Mouse (Mus musculus) limb, embryonic 11.5 days (tissue): Measurements from ENCODE around the gene Hist2h2bb. TPM values are rescaled to one million over a fixed set of nuclear protein-coding genes. Genes with fewer than 3 reads are reported as not detected.

Experiments
- ATAC-seq: fragments of 200-750 bp; cut with Nextera tagmentation; 2 replicates; pipeline ENCODE4 v1.8.0; 2017; ENCODE audit warnings: low read depth; ENCODE audit not compliant: insufficient number of reproducible peaks, low FRiP score, low TSS enrichment
- DNase-seq: peaks from one replicate; pipeline ENCODE4 v3.0.0-alpha.2; 2015; ENCODE audit warnings: low spot score
- H3K27ac ChIP-seq: fragments of 300-500 bp; sonication (generic); replicated peaks from 2 replicates; pipeline ENCODE4 v1.5.1; 2014; ENCODE audit warnings: low read depth, mild to moderate bottlenecking, low read length
- H3K27me3 ChIP-seq: fragments of 300-500 bp; sonication (generic); 2 replicates; pipeline ENCODE4 v1.6.1; 2014; ENCODE audit warnings: mild to moderate bottlenecking, low read length, mixed read lengths; ENCODE audit not compliant: control insufficient read depth, insufficient read depth
- H3K36me3 ChIP-seq: fragments of 300-500 bp; sonication (generic); 2 replicates; pipeline ENCODE4 v1.6.1; 2014; ENCODE audit warnings: mild to moderate bottlenecking, low read length, moderate library complexity, mixed read lengths; ENCODE audit not compliant: control insufficient read depth, insufficient read depth
- H3K4me1 ChIP-seq: fragments of 300-500 bp; sonication (generic); 2 replicates; pipeline ENCODE4 v1.6.1; 2014; ENCODE audit warnings: low read length, mixed read lengths; ENCODE audit not compliant: control insufficient read depth, insufficient read depth
- H3K4me2 ChIP-seq: fragments of 300-500 bp; sonication (generic); 2 replicates; pipeline ENCODE4 v1.6.1; 2014; ENCODE audit warnings: low read depth, mild to moderate bottlenecking, moderate library complexity; ENCODE audit not compliant: severe bottlenecking
- H3K4me3 ChIP-seq: fragments of 300-500 bp; sonication (generic); 2 replicates; pipeline ENCODE4 v1.5.1; 2014; ENCODE audit warnings: low read depth, low read length
- H3K9ac ChIP-seq: fragments of 300-500 bp; sonication (generic); 2 replicates; pipeline ENCODE4 v1.6.1; 2014; ENCODE audit warnings: mild to moderate bottlenecking, low read length
- H3K9me3 ChIP-seq: fragments of 300-500 bp; sonication (generic); 2 replicates; pipeline ENCODE4 v1.6.1; 2016; ENCODE audit warnings: low read length; ENCODE audit not compliant: control insufficient read depth
- WGBS: fragments of 180-500 bp; shearing (Covaris S2); extraction: QIAGEN DNeasy Blood & Tissue Kit; methylation state at CpG from one replicate; pipeline ENCODE4 v1.1.7; 2014; 5-methylcytosine and 5-hydroxymethylcytosine counted together
- polyA plus RNA-seq: library from polyadenylated mRNA; unstranded; fragments of >200 nt; fragmentation: Nextera tagmentation; extraction: Ambion mirVana; gene quantifications from 2 replicates; pipeline ENCODE4 v1.2.1, GENCODE M21; 2014

Gene Hist2h2bb
- polyA plus RNA-seq, 1 experiment from 2014 or later: 22.3 TPM

DNA sequence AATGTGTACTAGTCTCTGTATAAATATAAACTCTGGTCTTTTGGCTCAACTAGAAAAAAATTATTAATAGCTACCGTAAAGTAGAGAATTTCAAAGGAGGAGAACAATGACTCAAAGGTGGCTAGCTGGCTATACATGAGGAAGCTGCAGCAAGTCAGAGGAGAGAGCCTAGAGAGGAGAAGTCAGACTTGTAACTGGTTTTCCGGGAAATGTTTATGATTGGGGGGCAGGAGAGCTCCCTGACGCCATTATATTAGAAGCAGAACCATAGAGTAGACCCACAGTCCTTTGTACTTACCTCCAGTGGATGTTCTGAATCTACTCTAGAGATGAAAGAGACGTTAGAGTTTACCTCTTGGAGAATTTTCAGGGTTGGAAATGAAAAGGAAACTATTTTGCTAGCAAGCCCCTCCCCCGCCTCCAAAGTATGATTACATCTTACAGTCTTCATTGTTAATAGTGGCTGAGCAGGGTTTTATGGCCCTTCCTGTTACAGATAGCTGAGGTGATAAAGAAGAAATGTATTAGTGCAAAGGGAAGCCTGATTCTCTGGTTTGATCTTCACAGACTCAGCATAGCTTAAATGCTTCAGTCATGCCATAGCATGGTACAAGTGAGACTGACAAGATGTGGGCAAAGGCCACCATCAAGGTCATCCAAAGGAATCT, 13.5 kb upstream of the Hist2h2bb start:
- Histone ChIP-seq H3K4me2 (no peak overlapping the region), H3K36me3 (no peaks in the 10 kb centered on the region), H3K9ac (no peak overlapping the region), H3K27ac (no peak overlapping the region), H3K9me3 (no peaks in the 10 kb centered on the region), H3K4me3 (no peak overlapping the region), H3K27me3 (no peaks in the 10 kb centered on the region), H3K4me1 (peaks cover 2% of the 10 kb centered on the region; the same call in 1 of the 2 replicates)
- ATAC-seq (no peak), DNase-seq (no peak)
- WGBS: 80% methylated on average over 5 of the region's 5 CpGs

DNA sequence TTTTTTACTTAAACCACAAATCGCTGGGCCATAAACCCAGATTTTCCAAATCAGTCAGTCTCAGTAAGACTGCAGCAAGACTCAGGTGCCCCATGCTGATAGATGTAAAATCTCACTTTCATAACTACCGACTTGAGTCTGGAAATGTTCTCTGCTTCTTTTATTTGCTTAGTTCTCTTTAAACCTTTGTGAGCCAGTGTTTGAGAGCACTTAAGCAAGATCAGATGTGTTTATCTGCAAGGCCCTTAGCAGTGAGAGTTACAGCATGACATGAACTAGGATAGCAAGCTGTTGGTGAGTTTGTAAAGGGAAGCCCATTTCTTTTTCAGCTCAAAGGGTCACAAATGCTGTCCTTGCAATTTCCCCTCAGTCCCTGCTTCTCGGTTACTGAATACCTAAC, 12.4 kb upstream of the Hist2h2bb start:
- no peak overlapping the region for H3K27ac ChIP-seq
- peaks cover 7% of the 10 kb centered on the region; the same call in 1 of the 2 replicates for H3K4me1 ChIP-seq
- H3K9me3 ChIP-seq: no peaks in the 10 kb centered on the region
- ATAC-seq (no peak), DNase-seq (no peak)
- H3K36me3 ChIP-seq: no peaks in the 10 kb centered on the region
- no peak overlapping the region for H3K4me3 ChIP-seq
- H3K4me2 ChIP-seq: no peak overlapping the region
- 71% methylated on average over 3 of the region's 3 CpGs for WGBS
- H3K9ac ChIP-seq: no peak overlapping the region
- H3K27me3 ChIP-seq: no peaks in the 10 kb centered on the region

DNA sequence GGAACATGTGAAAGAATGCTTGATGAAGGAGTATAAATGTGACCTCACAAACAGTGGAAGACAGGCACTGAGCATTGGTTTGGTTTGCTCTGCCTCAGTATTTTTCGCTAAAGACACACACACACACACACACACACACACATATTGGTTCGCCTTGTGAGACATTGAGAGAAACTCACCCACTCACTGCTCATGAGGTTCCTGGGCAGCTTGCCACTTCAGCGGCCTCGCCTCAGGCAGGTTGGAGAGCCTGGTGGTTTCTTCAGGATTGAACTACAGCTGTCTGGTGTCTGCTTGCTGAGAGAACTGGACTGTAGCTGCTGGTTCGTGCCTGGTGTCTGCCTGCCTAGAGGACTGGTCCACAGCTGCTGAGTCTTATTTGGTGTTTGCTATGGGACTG, 9.3 kb upstream of the Hist2h2bb start:
- no peaks in the 10 kb centered on the region for H3K27me3 ChIP-seq
- H3K9me3 ChIP-seq: no peaks in the 10 kb centered on the region
- H3K4me2 ChIP-seq: no peak overlapping the region
- H3K9ac ChIP-seq: no peak overlapping the region
- whole genome bisulfite sequencing: 90% methylated on average over 5 of the region's 5 CpGs
- no peak overlapping the region for H3K27ac ChIP-seq
- DNase-seq (no peak), ATAC-seq (no peak)
- H3K4me3 ChIP-seq: no peak overlapping the region
- peaks cover 11% of the 10 kb centered on the region for H3K4me1 ChIP-seq
- H3K36me3 ChIP-seq: no peaks in the 10 kb centered on the region

DNA sequence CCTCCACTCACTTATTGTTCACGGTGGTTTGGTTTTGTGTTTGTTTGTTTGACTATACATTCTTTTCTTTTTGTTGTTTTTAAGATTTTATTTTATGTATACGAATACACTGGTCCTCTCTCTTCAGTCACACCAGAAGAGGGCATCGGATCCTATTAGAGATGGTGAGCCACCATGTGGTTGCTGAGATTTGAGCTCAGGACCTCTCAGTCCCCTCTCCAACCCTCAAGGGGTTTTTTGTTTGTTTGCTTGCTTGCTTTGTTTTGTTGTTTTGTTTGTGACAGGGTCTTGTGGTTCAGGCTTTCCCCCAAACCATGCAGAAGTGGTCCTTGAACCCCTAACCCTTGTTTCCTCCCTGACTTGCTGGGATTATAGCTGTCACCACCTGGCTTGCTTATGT, 7.9 kb upstream of the Hist2h2bb start:
- Histone ChIP-seq H3K27ac (peak overlapping the region; percentile 99), H3K4me1 (peaks cover 11% of the 10 kb centered on the region), H3K36me3 (no peaks in the 10 kb centered on the region), H3K4me3 (0 out of 2 replicates have a peak overlapping the region, but pooled peaks have one; percentile 50), H3K4me2 (peak overlapping the region; percentile 83), H3K27me3 (no peaks in the 10 kb centered on the region), H3K9ac (peak overlapping the region; percentile 77; the same call in 1 of the 2 replicates), H3K9me3 (no peaks in the 10 kb centered on the region)
- 62% methylated on average over 3 of the region's 3 CpGs for WGBS
- DNase-seq: no peak
- no peak for ATAC-seq

DNA sequence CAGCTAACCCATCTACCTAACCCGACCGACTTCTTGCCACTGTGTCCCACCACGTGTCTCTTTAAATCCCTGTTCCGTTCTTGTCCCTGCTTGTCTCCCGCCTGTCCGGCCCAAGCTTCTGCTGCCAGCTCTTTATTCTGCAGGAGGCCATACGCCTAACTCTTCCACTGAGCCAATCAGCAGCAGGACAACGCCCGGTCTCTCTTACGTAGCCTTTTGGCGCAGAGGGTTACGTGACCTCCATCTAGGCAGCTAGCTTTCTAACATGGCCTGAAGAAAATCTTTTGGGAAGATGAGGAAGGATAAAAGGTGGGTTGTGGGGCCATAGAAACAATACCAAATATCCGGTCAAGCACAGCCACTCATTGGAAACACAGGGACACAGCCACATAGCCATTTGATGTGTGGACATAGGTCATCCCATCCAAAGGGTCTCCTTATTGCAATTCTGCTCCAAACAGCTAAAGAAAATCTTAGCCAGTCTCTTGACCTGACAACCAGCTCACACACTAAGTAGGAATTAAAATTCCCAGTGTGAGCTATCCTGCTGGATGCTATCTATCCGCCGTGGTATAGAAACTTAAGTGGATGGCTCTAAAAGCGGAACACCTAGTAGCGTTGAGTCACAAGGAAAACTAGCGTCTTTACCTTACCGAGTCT, 7.2 kb upstream of the Hist2h2bb start:
- ATAC-seq (peak; percentile 76), DNase-seq (peak; percentile 78)
- Histone ChIP-seq H3K9me3 (no peaks in the 10 kb centered on the region), H3K36me3 (no peaks in the 10 kb centered on the region), H3K27me3 (no peaks in the 10 kb centered on the region), H3K4me3 (peak overlapping the region; percentile 50), H3K27ac (peak overlapping the region; percentile 99), H3K4me2 (peak overlapping the region; percentile 83), H3K9ac (peak overlapping the region; percentile 77), H3K4me1 (peaks cover 14% of the 10 kb centered on the region)
- WGBS: under 1% methylated on average over 19 of the region's 19 CpGs

DNA sequence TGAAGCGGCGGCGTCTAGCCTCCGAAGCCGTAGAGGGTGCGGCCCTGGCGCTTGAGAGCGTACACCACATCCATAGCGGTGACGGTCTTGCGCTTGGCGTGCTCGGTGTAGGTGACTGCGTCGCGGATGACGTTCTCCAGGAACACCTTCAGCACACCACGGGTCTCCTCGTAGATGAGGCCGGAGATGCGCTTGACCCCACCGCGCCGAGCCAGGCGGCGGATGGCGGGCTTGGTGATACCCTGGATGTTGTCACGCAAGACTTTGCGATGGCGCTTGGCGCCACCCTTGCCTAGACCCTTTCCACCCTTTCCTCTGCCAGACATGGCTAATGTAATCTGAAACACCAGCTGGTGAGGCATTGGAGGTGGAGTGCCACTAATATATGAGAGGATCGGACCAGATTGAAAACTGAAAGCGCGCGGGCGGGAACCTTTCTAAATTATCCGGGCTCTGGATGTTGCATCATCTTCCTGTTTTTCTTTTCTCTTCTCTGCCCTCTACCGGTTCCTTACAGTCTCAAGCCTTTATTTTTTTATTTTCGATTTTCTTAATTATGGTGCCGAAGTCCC, 6.5 kb upstream of the Hist2h2bb start, which contains the start of gene Hist2h4:
TSS of gene Hist2h4 (minus strand) at position 333 of the 572 bp plus-strand sequence.
- H3K27ac ChIP-seq: peak within 1 kb of the TSS; percentile 99
- no peaks in the 10 kb centered on the region for H3K9me3 ChIP-seq
- H3K27me3 ChIP-seq: no peaks in the 10 kb centered on the region
- ATAC-seq (peak; percentile 82), DNase-seq (peak; percentile 98)
- H3K36me3 ChIP-seq: no peaks in the 10 kb centered on the region
- H3K9ac ChIP-seq: peak within 1 kb of the TSS; percentile 77
- peak within 1 kb of the TSS; percentile 50 for H3K4me3 ChIP-seq
- peak within 1 kb of the TSS; percentile 83 for H3K4me2 ChIP-seq
- under 1% methylated on average over 40 of the region's 40 CpGs for WGBS
- H3K4me1 ChIP-seq: peaks cover 15% of the 10 kb centered on the region

DNA sequence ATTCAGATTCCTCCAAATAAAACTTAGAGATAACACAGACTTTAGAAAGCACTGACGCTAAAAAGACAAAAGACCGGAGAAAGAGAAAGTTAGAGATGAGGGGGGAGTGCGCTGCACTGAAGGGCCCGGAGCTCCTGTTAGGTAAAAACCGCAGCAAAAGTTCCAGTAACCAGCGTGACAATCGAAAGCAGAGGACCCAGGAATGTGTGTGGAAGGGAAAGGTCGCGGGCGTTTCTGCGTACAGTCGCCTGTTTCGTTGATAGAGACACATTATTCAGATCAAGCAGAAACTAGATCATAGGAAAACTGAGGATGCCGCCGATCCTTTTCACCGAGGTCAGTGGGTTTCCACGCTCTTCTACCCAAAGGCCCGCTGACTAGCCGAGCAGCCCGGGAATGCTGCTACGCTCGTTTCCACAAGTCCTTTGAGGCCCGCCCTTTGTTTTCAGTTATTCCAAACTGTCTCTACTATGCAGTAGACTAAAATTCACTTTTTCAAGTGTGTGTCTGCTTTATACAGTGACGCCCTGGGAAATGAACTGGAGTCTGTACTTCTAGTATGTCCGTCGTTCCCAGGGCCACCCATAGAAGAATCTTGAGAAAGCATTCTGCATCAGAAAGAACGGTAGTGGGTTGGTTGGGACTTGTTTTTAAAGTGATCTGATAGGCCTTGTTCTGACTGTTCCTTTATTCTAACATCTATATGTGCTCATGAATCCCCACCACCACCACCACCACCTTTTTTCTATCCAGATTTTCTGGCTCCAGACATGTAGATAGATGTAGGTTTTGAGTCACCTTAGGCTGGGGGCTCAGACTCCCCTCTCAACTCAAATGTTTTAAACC, 5.8 kb upstream of the Hist2h2bb start:
- peak overlapping the region; percentile 83 for H3K4me2 ChIP-seq
- H3K27ac ChIP-seq: peak overlapping the region; percentile 99
- H3K4me1 ChIP-seq: peaks cover 17% of the 10 kb centered on the region
- H3K9me3 ChIP-seq: no peaks in the 10 kb centered on the region
- H3K36me3 ChIP-seq: no peaks in the 10 kb centered on the region
- DNase-seq (peak; percentile 75), ATAC-seq (no peak)
- H3K9ac ChIP-seq: peak overlapping the region; percentile 66
- H3K27me3 ChIP-seq: no peaks in the 10 kb centered on the region
- 14% methylated on average over 27 of the region's 27 CpGs for WGBS
- peak overlapping the region; percentile 30 for H3K4me3 ChIP-seq
